24 mouse cellular contexts compared by ENCODE assay signal in the genomic region with DNA sequence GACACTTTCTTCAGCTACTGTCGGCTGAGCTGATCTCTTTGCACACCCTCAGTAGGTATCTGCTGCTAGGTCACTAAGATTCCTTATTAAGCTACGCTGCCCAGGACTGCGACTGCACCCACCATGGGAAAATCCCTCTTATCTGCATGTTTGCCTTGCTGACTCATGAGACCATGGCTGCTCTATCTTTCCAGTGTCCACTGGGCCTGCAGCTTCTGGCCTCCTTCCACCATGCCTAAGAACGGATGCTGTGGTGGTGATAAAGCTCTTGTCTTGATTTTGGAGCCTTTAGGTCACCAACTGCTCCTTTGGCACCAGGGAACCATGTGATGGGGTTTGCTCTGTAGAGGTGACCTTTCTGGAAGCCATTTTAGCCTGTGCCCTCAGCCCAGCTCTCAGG. TPM values are rescaled to one million over a fixed set of nuclear protein-coding genes. Genes with fewer than 3 reads are reported as not detected.
DNase-seq lines count a peak whose midpoint lies in the region; ATAC-seq and TF ChIP-seq lines count a peak whose summit lies in the region.
"Had no signal": no experiment of that assay in that cellular context is flagged by ENCODE, and none has a peak within 500 bp of the region (broad histone marks: within the 10 kb centered on the region; RNA-seq: fewer than 3 reads in every experiment).

No protein-coding gene starts in this region.

- ATAC-seq in heart, postnatal 0 days (ENCODE audit: insufficient read depth, low read depth) = no peak
- peak; percentile 45; the same call in 1 of the 2 replicates for ATAC-seq in G1E (ENCODE audit: extremely low read depth, insufficient number of reproducible peaks, low FRiP score, poor library complexity, severe bottlenecking)
- peak; percentile 77 for ATAC-seq in megakaryocyte-erythroid progenitor cell, adult 5-6 weeks (replicated peaks; ENCODE audit: low FRiP score, low TSS enrichment, poor library complexity, severe bottlenecking)
- ATAC-seq: activated CD4-positive, CD25-positive, alpha-beta regulatory T cell, adult 4 months; forebrain, embryonic 13.5 days; forebrain, postnatal 0 days; intestine, embryonic 15.5 days had no signal

- no peak for TF ChIP-seq CTCF in heart, postnatal 0 days (IDR thresholded peaks at IDR 0.05; ENCODE audit: low read depth)
- TF ChIP-seq CTCF in G1E (IDR thresholded peaks at IDR 0.05; ENCODE audit: low read depth, low read length) = no peak

- no peaks in the 10 kb centered on the region for H3K4me1 ChIP-seq in heart, postnatal 0 days (ENCODE audit: control insufficient read depth, insufficient read depth)
- H3K4me1 ChIP-seq in G1E (ENCODE audit: insufficient read depth, low read depth, low read length) = peaks cover 9% of the 10 kb centered on the region
- H3K4me1 ChIP-seq: embryonic facial prominence, embryonic 13.5 days; forebrain, embryonic 13.5 days; hindbrain, embryonic 10.5 days; intestine, embryonic 15.5 days had no signal

- H3K27ac ChIP-seq in heart, postnatal 0 days (ENCODE audit: low read depth) = no peak overlapping the region
- H3K27ac ChIP-seq: embryonic facial prominence, embryonic 13.5 days; forebrain, embryonic 13.5 days; hindbrain, embryonic 10.5 days; hindbrain, embryonic 14.5 days; intestine, embryonic 15.5 days had no signal

- no peak overlapping the region for H3K4me2 ChIP-seq in heart, postnatal 0 days (ENCODE audit: low read depth, low read length)
- H3K4me2 ChIP-seq: embryonic facial prominence, embryonic 13.5 days; forebrain, embryonic 13.5 days; hindbrain, embryonic 14.5 days; intestine, embryonic 15.5 days had no signal

- DNase-seq in heart, postnatal 0 days (ENCODE audit: low spot score) = peak; percentile 9
- DNase-seq in heart, adult 18-20 months = no peak
- DNase-seq in G1E (ENCODE audit: low spot score) = no peak
- DNase-seq in retina, embryonic 14.5 days (ENCODE audit: low spot score) = no peak
- DNase-seq in kidney, postnatal 25 days = no peak
- DNase-seq: adrenal gland, postnatal 14 days; cerebellum, adult 11-12 months; cerebellum, adult 9-11 months; cerebellum, postnatal 36 days; forebrain, postnatal 0 days; gastrocnemius, postnatal 14 days; kidney, adult 18-20 months had no signal

- TF ChIP-seq EP300 in heart, postnatal 0 days (IDR thresholded peaks at IDR 0.05; ENCODE audit: low read depth) = no peak

- no peak overlapping the region for H3K4me3 ChIP-seq in heart, postnatal 0 days (ENCODE audit: low read depth, low read length)
- no peak overlapping the region for H3K4me3 ChIP-seq in G1E (ENCODE audit: low read depth, low read length)
- H3K4me3 ChIP-seq: embryonic facial prominence, embryonic 13.5 days; forebrain, embryonic 13.5 days; hindbrain, embryonic 10.5 days; intestine, embryonic 15.5 days had no signal

- no peak overlapping the region for H3K9ac ChIP-seq in heart, postnatal 0 days (replicated peaks; ENCODE audit: low read depth, low read length)
- H3K9ac ChIP-seq: embryonic facial prominence, embryonic 13.5 days; forebrain, embryonic 13.5 days; forebrain, postnatal 0 days; hindbrain, embryonic 14.5 days; intestine, embryonic 15.5 days had no signal

- WGBS in heart, postnatal 0 days = 34% methylated on average over 4 of the region's 4 CpGs

- H3K9me3 ChIP-seq in heart, postnatal 0 days (replicated peaks; ENCODE audit: control insufficient read depth, low read length) = no peaks in the 10 kb centered on the region
- no peaks in the 10 kb centered on the region for H3K9me3 ChIP-seq in G1E (replicated peaks)
- H3K9me3 ChIP-seq: embryonic facial prominence, embryonic 13.5 days; forebrain, embryonic 13.5 days; hindbrain, embryonic 10.5 days; intestine, embryonic 15.5 days had no signal

- H3K36me3 ChIP-seq in heart, postnatal 0 days (replicated peaks; ENCODE audit: control insufficient read depth, insufficient read depth, low read length) = no peaks in the 10 kb centered on the region
- H3K36me3 ChIP-seq in G1E (replicated peaks) = no peaks in the 10 kb centered on the region
- H3K36me3 ChIP-seq: embryonic facial prominence, embryonic 13.5 days; hindbrain, embryonic 10.5 days; intestine, embryonic 15.5 days had no signal

- H3K27me3 ChIP-seq in heart, postnatal 0 days (ENCODE audit: control insufficient read depth, insufficient read depth, low read length) = no peaks in the 10 kb centered on the region
- peaks cover 68% of the 10 kb centered on the region for H3K27me3 ChIP-seq in G1E (ENCODE audit: insufficient read depth, low read length)
- H3K27me3 ChIP-seq: CH12.LX; embryonic facial prominence, embryonic 13.5 days; forebrain, embryonic 13.5 days; intestine, embryonic 15.5 days had no signal

RNA-seq across cellular contexts. Expression of a gene that starts 4.4 kb away (rescaled TPM):
- 0.12 TPM in 1 of 2 replicates, not detected in the other for total RNA-seq in heart, postnatal 0 days (2014; rRNA removed; ENCODE audit: low replicate concordance)
- 1.8 and 2.3 TPM in 2 replicates for polyA plus RNA-seq in heart, postnatal 0 days (2015; fragmentation: Nextera tagmentation; extraction: Ambion mirVana)
- 1 to 10 TPM; 1.3 to 1.6 TPM for total RNA-seq in heart, adult 18-20 months (2021)
- total RNA-seq in G1E (2014; fragmentation: Nextera tagmentation) (not detected in 2 replicates), G1E (2017) (0.46 and 0.66 TPM in 2 replicates)
- not detected in 2 replicates for polyA plus RNA-seq in G1E (2012)
- not detected in 2 replicates for total RNA-seq in megakaryocyte-erythroid progenitor cell, adult 5-6 weeks (2014; fragmentation: Nextera tagmentation)
- not detected in 2 replicates for total RNA-seq in megakaryocyte-erythroid progenitor cell, adult 5-6 weeks (2017)
- total RNA-seq: CH12.LX; forebrain, postnatal 0 days; granulocyte monocyte progenitor cell, adult 5-6 weeks had no signal
- polyA plus RNA-seq: activated CD4-positive, CD25-positive, alpha-beta regulatory T cell, adult 4 months; forebrain, embryonic 13.5 days; hindbrain, embryonic 10.5 days; hindbrain, embryonic 14.5 days had no signal

RNA-seq across cellular contexts. Expression of a gene that starts 15.9 kb away (rescaled TPM):
- not detected in 2 replicates for total RNA-seq in heart, postnatal 0 days (2014; rRNA removed; ENCODE audit: low replicate concordance)
- not detected in 2 replicates for polyA plus RNA-seq in heart, postnatal 0 days (2015; fragmentation: Nextera tagmentation; extraction: Ambion mirVana)
- not detected for total RNA-seq in heart, adult 18-20 months (2021)
- not detected in 2 replicates for total RNA-seq in G1E (2014; fragmentation: Nextera tagmentation)
- 1.1 and 2.4 TPM in 2 replicates for total RNA-seq in G1E (2017)
- polyA plus RNA-seq in G1E (2012) = 0.06 TPM in 1 of 2 replicates, not detected in the other
- not detected in 2 replicates for total RNA-seq in megakaryocyte-erythroid progenitor cell, adult 5-6 weeks (2014; fragmentation: Nextera tagmentation)
- not detected in 2 replicates for total RNA-seq in megakaryocyte-erythroid progenitor cell, adult 5-6 weeks (2017)
- total RNA-seq: adrenal gland, adult 18-20 months; adrenal gland, postnatal 14 days; forebrain, postnatal 0 days; gastrocnemius, adult 18-20 months; gastrocnemius, postnatal 14 days; granulocyte monocyte progenitor cell, adult 5-6 weeks; heart, postnatal 25 days had no signal
- polyA plus RNA-seq: activated CD4-positive, CD25-positive, alpha-beta regulatory T cell, adult 4 months; forebrain, embryonic 13.5 days; forebrain, postnatal 0 days; hindbrain, embryonic 10.5 days; hindbrain, embryonic 14.5 days had no signal

RNA-seq across cellular contexts. Expression of a gene that starts 27.4 kb away (rescaled TPM):
- not detected in 2 replicates for total RNA-seq in heart, postnatal 0 days (2014; rRNA removed; ENCODE audit: low replicate concordance)
- polyA plus RNA-seq in heart, postnatal 0 days (2015; fragmentation: Nextera tagmentation; extraction: Ambion mirVana) = 0.22 and 0.38 TPM in 2 replicates
- not detected for total RNA-seq in heart, adult 18-20 months (2021)
- total RNA-seq in G1E (2014; fragmentation: Nextera tagmentation) (not detected in 2 replicates), G1E (2017) (not detected in 2 replicates)
- not detected in 2 replicates for polyA plus RNA-seq in G1E (2012)
- total RNA-seq in megakaryocyte-erythroid progenitor cell, adult 5-6 weeks (2014; fragmentation: Nextera tagmentation) = not detected in 2 replicates
- 1.2 TPM in 1 of 2 replicates, not detected in the other for total RNA-seq in megakaryocyte-erythroid progenitor cell, adult 5-6 weeks (2017)
- total RNA-seq: adrenal gland, adult 18-20 months; CH12.LX; forebrain, postnatal 0 days; gastrocnemius, adult 18-20 months; gastrocnemius, postnatal 14 days; heart, postnatal 25 days had no signal
- polyA plus RNA-seq: activated CD4-positive, CD25-positive, alpha-beta regulatory T cell, adult 4 months; forebrain, embryonic 13.5 days; forebrain, postnatal 0 days; hindbrain, embryonic 10.5 days; hindbrain, embryonic 14.5 days had no signal

RNA-seq across cellular contexts. Expression of a gene that starts 27.4 kb away (rescaled TPM):
- not detected in 2 replicates for total RNA-seq in heart, postnatal 0 days (2014; rRNA removed; ENCODE audit: low replicate concordance)
- not detected in 2 replicates for polyA plus RNA-seq in heart, postnatal 0 days (2015; fragmentation: Nextera tagmentation; extraction: Ambion mirVana)
- not detected for total RNA-seq in heart, adult 18-20 months (2021)
- total RNA-seq in G1E (2014; fragmentation: Nextera tagmentation) (1.1 TPM in 1 of 2 replicates, not detected in the other), G1E (2017) (0.05 TPM in 1 of 2 replicates, not detected in the other)
- polyA plus RNA-seq in G1E (2012) = not detected in 2 replicates
- total RNA-seq in megakaryocyte-erythroid progenitor cell, adult 5-6 weeks (2014; fragmentation: Nextera tagmentation) = not detected in 2 replicates
- not detected in 2 replicates for total RNA-seq in megakaryocyte-erythroid progenitor cell, adult 5-6 weeks (2017)
- total RNA-seq: adrenal gland, adult 18-20 months; adrenal gland, postnatal 14 days; forebrain, postnatal 0 days; gastrocnemius, adult 18-20 months; gastrocnemius, postnatal 14 days; granulocyte monocyte progenitor cell, adult 5-6 weeks; heart, postnatal 25 days had no signal
- polyA plus RNA-seq: activated CD4-positive, CD25-positive, alpha-beta regulatory T cell, adult 4 months; embryonic facial prominence, embryonic 13.5 days; forebrain, embryonic 13.5 days; forebrain, postnatal 0 days; hindbrain, embryonic 10.5 days; hindbrain, embryonic 14.5 days; intestine, embryonic 15.5 days had no signal

RNA-seq across cellular contexts. Expression of a gene that starts 40.0 kb away (rescaled TPM):
- total RNA-seq in heart, postnatal 0 days (2014; rRNA removed; ENCODE audit: low replicate concordance) = not detected in 2 replicates
- polyA plus RNA-seq in heart, postnatal 0 days (2015; fragmentation: Nextera tagmentation; extraction: Ambion mirVana) = not detected in 2 replicates
- total RNA-seq in heart, adult 18-20 months (2021) = not detected
- 13.1 and 16.6 TPM in 2 replicates for total RNA-seq in G1E (2014; fragmentation: Nextera tagmentation)
- total RNA-seq in G1E (2017) = 1.6 and 3.3 TPM in 2 replicates
- 0.07 and 0.27 TPM in 2 replicates for polyA plus RNA-seq in G1E (2012)
- total RNA-seq in megakaryocyte-erythroid progenitor cell, adult 5-6 weeks (2014; fragmentation: Nextera tagmentation) = not detected in 2 replicates
- total RNA-seq in megakaryocyte-erythroid progenitor cell, adult 5-6 weeks (2017) = not detected in 2 replicates
- total RNA-seq: adrenal gland, adult 18-20 months; adrenal gland, postnatal 14 days; forebrain, postnatal 0 days; gastrocnemius, adult 18-20 months; gastrocnemius, postnatal 14 days; granulocyte monocyte progenitor cell, adult 5-6 weeks; heart, postnatal 25 days had no signal
- polyA plus RNA-seq: activated CD4-positive, CD25-positive, alpha-beta regulatory T cell, adult 4 months; embryonic facial prominence, embryonic 13.5 days; forebrain, embryonic 13.5 days; forebrain, postnatal 0 days; hindbrain, embryonic 10.5 days; hindbrain, embryonic 14.5 days had no signal
